Mouse (Mus musculus): Measurements from ENCODE around the gene Jade2. TPM values are rescaled to one million over a fixed set of nuclear protein-coding genes. Genes with fewer than 3 reads are reported as not detected.
"Not testable (repeated sequence)": the region's sequence is repeated elsewhere in the genome, so short reads cannot be mapped to it uniquely, and the experiment has no call there.

The Jade2 gene
- polyA plus RNA-seq, 1 experiment from 2014 or later: 0.78 TPM

- not testable (repeated sequence) for H3K4me1 ChIP-seq; H3K4me3 ChIP-seq; H3K27ac ChIP-seq; H3K27me3 ChIP-seq (ENCODE audit: low read depth, poor library complexity, severe bottlenecking); DNase-seq (ENCODE audit: low spot score); H3K9me3 ChIP-seq (replicated peaks)
- WGBS: 87% methylated on average over 4 of the region's 4 CpGs
- H3K36me3 ChIP-seq: peaks cover 73% of the 10 kb centered on the region
These were observed 67.7 kb downstream of the Jade2 start for GRCm38 (mm10) chr11:51789735-51790134.

DNA sequence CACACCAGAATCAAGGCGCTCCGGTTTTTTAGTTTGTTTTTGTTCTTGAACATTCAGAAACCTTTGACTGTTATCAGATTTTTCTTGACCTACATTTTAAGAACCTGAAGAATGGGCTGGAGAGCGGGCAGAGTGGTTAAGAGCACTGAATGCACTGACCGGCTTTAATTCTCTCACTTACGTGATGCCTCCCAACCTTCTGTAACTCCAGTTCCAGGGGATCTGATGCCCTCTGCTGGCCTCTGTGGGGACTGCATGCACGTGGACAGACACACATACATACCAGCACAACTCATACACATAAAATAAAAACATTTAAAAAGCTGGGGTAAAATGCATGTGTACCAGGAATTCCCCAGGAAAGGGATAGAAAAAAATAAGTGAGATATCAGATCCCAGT, 71.5 kb downstream of the Jade2 start:
- Histone ChIP-seq H3K4me3 (no peak overlapping the region), H3K36me3 (peaks cover 90% of the 10 kb centered on the region), H3K4me1 (no peaks in the 10 kb centered on the region), H3K27me3 (ENCODE audit: low read depth, poor library complexity, severe bottlenecking) (no peaks in the 10 kb centered on the region), H3K27ac (no peak overlapping the region), H3K9me3 (replicated peaks) (no peaks in the 10 kb centered on the region)
- peak; percentile 61 for DNase-seq (ENCODE audit: low spot score)
- WGBS: 91% methylated on average over 6 of the region's 6 CpGs

GRCm38 (mm10) chr11:51782721-51783120, 74.7 kb downstream of the Jade2 start:
- 93% methylated on average over 6 of the region's 6 CpGs for WGBS
- DNase-seq (ENCODE audit: low spot score): no peak
- H3K9me3 ChIP-seq (replicated peaks): no peaks in the 10 kb centered on the region
- peaks cover 78% of the 10 kb centered on the region for H3K36me3 ChIP-seq
- H3K27ac ChIP-seq: no peak overlapping the region
- H3K4me1 ChIP-seq: no peaks in the 10 kb centered on the region
- H3K27me3 ChIP-seq (ENCODE audit: low read depth, poor library complexity, severe bottlenecking): no peaks in the 10 kb centered on the region
- no peak overlapping the region for H3K4me3 ChIP-seq

DNA sequence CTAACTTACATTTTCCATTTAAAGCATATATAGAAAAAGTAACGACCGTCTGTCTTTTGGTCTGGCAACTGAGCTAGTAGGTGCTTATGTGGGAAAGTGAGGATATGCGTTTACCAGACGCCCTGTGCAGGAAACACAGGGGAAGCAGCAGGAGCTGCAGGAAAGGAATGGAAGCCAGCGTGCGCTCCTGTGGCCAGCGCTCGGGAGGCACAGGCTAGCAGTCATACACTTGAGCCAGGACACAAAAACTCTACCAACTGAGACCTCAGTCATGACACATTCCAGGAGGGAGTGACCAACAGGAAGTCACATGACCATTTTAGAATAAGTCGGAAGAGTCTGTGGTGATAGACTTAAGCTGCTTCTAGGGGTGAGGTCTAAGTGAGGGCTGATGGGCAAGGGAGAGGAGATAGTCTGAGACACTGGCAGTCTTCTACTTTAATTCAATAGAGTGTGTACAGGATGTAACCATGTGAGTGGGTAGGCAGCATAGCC, 76.6 kb downstream of the Jade2 start:
- Histone ChIP-seq H3K27ac (no peak overlapping the region), H3K9me3 (replicated peaks) (no peaks in the 10 kb centered on the region), H3K4me3 (no peak overlapping the region), H3K27me3 (ENCODE audit: low read depth, poor library complexity, severe bottlenecking) (no peaks in the 10 kb centered on the region), H3K4me1 (no peaks in the 10 kb centered on the region), H3K36me3 (peaks cover 62% of the 10 kb centered on the region)
- no peak for DNase-seq (ENCODE audit: low spot score)
- WGBS: 91% methylated on average over 9 of the region's 9 CpGs

DNA sequence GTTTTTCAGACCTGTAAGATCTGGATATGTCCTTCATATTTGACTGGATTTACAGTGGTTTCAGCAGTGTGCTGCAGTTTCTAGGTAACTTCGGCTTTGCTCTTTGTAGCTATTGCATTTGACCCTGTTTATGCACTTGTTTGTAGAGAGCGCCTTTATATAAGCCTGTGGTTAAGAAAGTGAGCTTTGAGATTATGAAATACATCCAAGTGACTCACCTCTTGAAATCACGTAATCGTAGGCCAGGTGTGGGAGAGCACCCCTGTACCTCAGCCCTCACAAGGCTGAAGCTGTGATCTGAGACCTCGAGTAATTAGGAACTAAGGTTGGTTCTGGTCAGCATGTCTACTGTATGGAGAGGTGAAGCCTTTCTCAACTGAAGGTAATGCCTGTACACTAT, 80.0 kb downstream of the Jade2 start:
- WGBS: 95% methylated on average over 5 of the region's 5 CpGs

DNA sequence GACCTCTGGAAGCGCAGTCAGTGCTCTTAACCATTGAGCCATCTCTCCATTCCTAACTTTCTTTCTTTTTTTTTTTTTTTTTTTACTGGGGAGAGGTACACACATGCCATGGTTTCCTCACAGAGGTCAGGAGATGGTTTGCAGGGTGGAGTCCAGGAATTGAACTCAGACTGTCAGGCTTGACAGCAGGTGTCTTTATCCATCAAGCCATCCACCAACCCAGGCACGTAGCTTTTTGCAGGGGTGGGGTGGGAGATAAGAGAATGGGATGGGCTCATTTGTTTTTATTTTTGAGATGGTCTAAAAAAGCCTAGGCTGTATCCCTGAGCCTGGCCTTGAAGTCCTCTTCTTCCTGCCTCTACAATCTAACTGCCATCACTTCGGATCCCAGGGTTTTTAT, 81.9 kb downstream of the Jade2 start:
- peaks cover 15% of the 10 kb centered on the region for H3K36me3 ChIP-seq
- no peaks in the 10 kb centered on the region for H3K4me1 ChIP-seq
- WGBS: 94% methylated on average over 3 of the region's 3 CpGs
- no peaks in the 10 kb centered on the region for H3K9me3 ChIP-seq (replicated peaks)
- no peak for DNase-seq (ENCODE audit: low spot score)
- no peaks in the 10 kb centered on the region for H3K27me3 ChIP-seq (ENCODE audit: low read depth, poor library complexity, severe bottlenecking)
- H3K27ac ChIP-seq: no peak overlapping the region
- H3K4me3 ChIP-seq: no peak overlapping the region

More for the DNA sequence above, 80.0 kb downstream of the Jade2 start:
- no peaks in the 10 kb centered on the region for H3K9me3 ChIP-seq (replicated peaks)
- no peak overlapping the region for H3K4me3 ChIP-seq
- no peaks in the 10 kb centered on the region for H3K27me3 ChIP-seq (ENCODE audit: low read depth, poor library complexity, severe bottlenecking)
- no peak overlapping the region for H3K27ac ChIP-seq
- no peaks in the 10 kb centered on the region for H3K4me1 ChIP-seq
- peaks cover 35% of the 10 kb centered on the region for H3K36me3 ChIP-seq
- DNase-seq (ENCODE audit: low spot score): no peak

DNA sequence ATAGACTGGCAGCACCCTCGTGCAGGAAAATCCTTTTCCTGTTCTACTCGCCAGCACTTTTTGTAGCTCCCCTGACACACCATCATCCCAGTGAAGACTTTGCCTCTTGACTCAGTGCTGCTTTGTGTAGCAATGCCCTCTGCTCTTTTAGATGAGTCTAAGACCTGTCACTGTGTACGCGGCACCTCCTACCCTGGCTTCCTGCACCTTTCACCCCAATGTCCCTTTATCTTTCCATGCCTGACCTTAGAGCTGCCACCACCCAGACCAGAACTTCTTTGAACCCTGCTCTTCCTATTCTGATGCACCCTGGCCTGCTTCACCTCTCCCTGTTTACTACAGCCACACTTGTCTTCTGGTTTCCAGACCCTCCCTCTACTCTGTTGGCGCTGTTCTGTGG, 89.2 kb downstream of the Jade2 start:
- no peaks in the 10 kb centered on the region for H3K9me3 ChIP-seq (replicated peaks)
- DNase-seq (ENCODE audit: low spot score): no peak
- H3K4me3 ChIP-seq: no peak overlapping the region
- peaks cover 13% of the 10 kb centered on the region for H3K4me1 ChIP-seq
- no peaks in the 10 kb centered on the region for H3K27me3 ChIP-seq (ENCODE audit: low read depth, poor library complexity, severe bottlenecking)
- H3K27ac ChIP-seq: no peak overlapping the region
- H3K36me3 ChIP-seq: no peaks in the 10 kb centered on the region
- WGBS: 70% methylated on average over 5 of the region's 5 CpGs

- Histone ChIP-seq H3K27me3 (ENCODE audit: low read depth, poor library complexity, severe bottlenecking) (no peaks in the 10 kb centered on the region), H3K27ac (no peak overlapping the region), H3K9me3 (replicated peaks) (no peaks in the 10 kb centered on the region), H3K36me3 (no peaks in the 10 kb centered on the region), H3K4me1 (peaks cover 17% of the 10 kb centered on the region), H3K4me3 (no peak overlapping the region)
- 81% methylated on average over 8 of the region's 8 CpGs for WGBS
- DNase-seq (ENCODE audit: low spot score): no peak
These were observed 89.8 kb downstream of the Jade2 start for GRCm38 (mm10) chr11:51767579-51768220.

GRCm38 (mm10) chr11:51764816-51765215, 92.6 kb downstream of the Jade2 start:
- 84% methylated on average over 4 of the region's 4 CpGs for WGBS
- H3K4me3 ChIP-seq: peak overlapping the region; percentile 71; the same call in 1 of the 2 replicates
- H3K27ac ChIP-seq: no peak overlapping the region

GRCm38 (mm10) chr11:51763955-51764354, 93.5 kb downstream of the Jade2 start:
- H3K9me3 ChIP-seq (replicated peaks): no peaks in the 10 kb centered on the region
- DNase-seq (ENCODE audit: low spot score): no peak
- H3K36me3 ChIP-seq: no peaks in the 10 kb centered on the region
- no peaks in the 10 kb centered on the region for H3K27me3 ChIP-seq (ENCODE audit: low read depth, poor library complexity, severe bottlenecking)
- peaks cover 17% of the 10 kb centered on the region for H3K4me1 ChIP-seq
- 9% methylated on average over 13 of the region's 13 CpGs for WGBS
- H3K27ac ChIP-seq: peak overlapping the region; percentile 73
- H3K4me3 ChIP-seq: peak overlapping the region; percentile 71

More at GRCm38 (mm10) chr11:51764816-51765215, 92.6 kb downstream of the Jade2 start:
- DNase-seq (ENCODE audit: low spot score): no peak
- Histone ChIP-seq H3K27me3 (ENCODE audit: low read depth, poor library complexity, severe bottlenecking) (no peaks in the 10 kb centered on the region), H3K4me1 (peaks cover 17% of the 10 kb centered on the region), H3K9me3 (replicated peaks) (no peaks in the 10 kb centered on the region), H3K36me3 (no peaks in the 10 kb centered on the region)

Other genes starting within 250 kb of the Jade2 start
- gene Nhp2, start 237.9 kb downstream of the Jade2 start, polyA plus RNA-seq (2016; fragmentation: Nextera tagmentation; extraction: Ambion mirVana): 230 and 312 TPM in 2 replicates
- gene Rmnd5b, start 221.8 kb downstream of the Jade2 start, polyA plus RNA-seq (2016; fragmentation: Nextera tagmentation; extraction: Ambion mirVana): 37.1 and 42.1 TPM in 2 replicates
- 27.9 and 34.3 TPM in 2 replicates for gene N4bp3, start 206.8 kb downstream of the Jade2 start, polyA plus RNA-seq (2016; fragmentation: Nextera tagmentation; extraction: Ambion mirVana)
- 3.2 and 4.1 TPM in 2 replicates for gene D930048N14Rik, start 206.7 kb downstream of the Jade2 start, polyA plus RNA-seq (2016; fragmentation: Nextera tagmentation; extraction: Ambion mirVana)
- 73.4 and 80.2 TPM in 2 replicates for gene 0610009B22Rik, start 168.8 kb downstream of the Jade2 start, polyA plus RNA-seq (2016; fragmentation: Nextera tagmentation; extraction: Ambion mirVana)
- gene Sec24a, start 94.0 kb downstream of the Jade2 start, polyA plus RNA-seq (2016; fragmentation: Nextera tagmentation; extraction: Ambion mirVana): 10.4 and 13.4 TPM in 2 replicates
- 96.8 and 106 TPM in 2 replicates for gene Sar1b, start 94.0 kb downstream of the Jade2 start, polyA plus RNA-seq (2016; fragmentation: Nextera tagmentation; extraction: Ambion mirVana)
- 132 and 141 TPM in 2 replicates for gene Cdkn2aipnl, start 110.0 kb upstream of the Jade2 start, polyA plus RNA-seq (2016; fragmentation: Nextera tagmentation; extraction: Ambion mirVana)
- gene Ube2b, start 143.1 kb upstream of the Jade2 start, polyA plus RNA-seq (2016; fragmentation: Nextera tagmentation; extraction: Ambion mirVana): 213 and 227 TPM in 2 replicates
- gene Cdkl3, start 146.6 kb upstream of the Jade2 start, polyA plus RNA-seq (2016; fragmentation: Nextera tagmentation; extraction: Ambion mirVana): 11.7 and 11.8 TPM in 2 replicates
- gene Ppp2ca, start 241.0 kb upstream of the Jade2 start, polyA plus RNA-seq (2016; fragmentation: Nextera tagmentation; extraction: Ambion mirVana): 89.8 and 92.2 TPM in 2 replicates